Mouse (Mus musculus) CH12.LX (cell line): ENCODE results near the gene P2rx4.

Experiments used
- CTCF ChIP-seq, 2 experiments: IDR thresholded peaks in 1 of 2; conservative IDR thresholded peaks in 1 of 2; 2 replicates each; pipeline ENCODE4 v1.5.1; 2011 to 2012; ENCODE audit warnings: low read depth in 2 of 2, low read length in 2 of 2, improper control_type of control experiment in 1 of 2, inconsistent platforms in 1 of 2, mild to moderate bottlenecking in 1 of 2, moderate library complexity in 1 of 2
- E2F4 ChIP-seq: IDR thresholded peaks from 2 replicates; pipeline ENCODE4 v1.6.1; 2011; ENCODE audit warnings: low read depth, low read length, improper control_type of control experiment; ENCODE audit not compliant: insufficient replicate concordance
- EP300 ChIP-seq: IDR thresholded peaks from 2 replicates; pipeline ENCODE4 v1.6.1; 2011; ENCODE audit warnings: low read length, improper control_type of control experiment
- HCFC1 ChIP-seq: IDR thresholded peaks from 2 replicates; pipeline ENCODE4 v1.6.1; 2012; ENCODE audit warnings: low read depth, mild to moderate bottlenecking, inconsistent platforms, low read length, improper control_type of control experiment
- MXI1 ChIP-seq: IDR thresholded peaks from 2 replicates; pipeline ENCODE4 v1.6.1; 2011; ENCODE audit warnings: mild to moderate bottlenecking, low read depth, low read length, improper control_type of control experiment
- NELFE ChIP-seq: IDR thresholded peaks from 2 replicates; pipeline ENCODE4 v1.6.1; 2011; ENCODE audit warnings: low read depth, low read length, improper control_type of control experiment
- PAX5 ChIP-seq: IDR thresholded peaks from 2 replicates; pipeline ENCODE4 v1.6.1; 2012; ENCODE audit warnings: low read length, inconsistent platforms, mixed read lengths
- POLR2A ChIP-seq: IDR thresholded peaks from 2 replicates; pipeline ENCODE4 v1.6.1; 2011; ENCODE audit warnings: low read depth, mild to moderate bottlenecking, improper control_type of control experiment, low read length
- SIN3A ChIP-seq: IDR thresholded peaks from 2 replicates; pipeline ENCODE4 v1.6.1; 2012; ENCODE audit warnings: low read length, improper control_type of control experiment, inconsistent platforms
- SMC3 ChIP-seq: IDR thresholded peaks from 2 replicates; pipeline ENCODE4 v1.6.1; 2011; ENCODE audit warnings: low read depth, low read length, improper control_type of control experiment
- ZKSCAN1 ChIP-seq: IDR thresholded peaks from 2 replicates; pipeline ENCODE4 v1.6.1; 2012; ENCODE audit warnings: low read depth, inconsistent platforms, low read length, improper control_type of control experiment, borderline replicate concordance

- TF ChIP-seq PAX5: no peak
- TF ChIP-seq ZKSCAN1: no peak
- TF ChIP-seq HCFC1: no peak
- no peak for TF ChIP-seq E2F4
- TF ChIP-seq CTCF (conservative IDR thresholded peaks at IDR 0.05 in 1 of 2, IDR thresholded peaks at IDR 0.05 in 1 of 2; ENCODE audit: low read depth in 2 of 2, low read length in 2 of 2): no peak
- no peak for TF ChIP-seq POLR2A
- TF ChIP-seq EP300: no peak
- TF ChIP-seq NELFE: no peak
- no peak for TF ChIP-seq SIN3A
- no peak for TF ChIP-seq MXI1
- TF ChIP-seq SMC3: no peak
Measured at GRCm38 (mm10) chr5:122731991-122732673, 24.8 kb downstream of the P2rx4 start.
